Mouse (Mus musculus): ENCODE results near the gene Hpcal4.

The Hpcal4 gene

GRCm38 (mm10) chr4:123237386-123238266, 54.6 kb downstream of the Hpcal4 start:
- in situ Hi-C loops (cut with MseI, MboI) = no loop called here

- in situ Hi-C loops (cut with MseI, MboI) = no loop called here
Observed at GRCm38 (mm10) chr4:123239361-123240203, 56.6 kb downstream of the Hpcal4 start.

All from mouse trophoblast stem cell (cell line).